Mouse (Mus musculus): ENCODE measurements around the gene Fermt1.

GRCm38 (mm10) chr2:132860435-132860834 lies 85.3 kb downstream of the Fermt1 start:
- no peak for TF ChIP-seq TAL1 (IDR thresholded peaks at IDR 0.05; ENCODE audit: low read length)
- no peak for TF ChIP-seq GATA1 (IDR thresholded peaks at IDR 0.05; ENCODE audit: low read length)

All from erythroblast, embryonic 14.5 days (primary cell).